Mouse (Mus musculus): ENCODE results near the gene Egfl8. TPM values are rescaled to one million over a fixed set of nuclear protein-coding genes. Genes with fewer than 3 reads are reported as not detected.

The Egfl8 gene
- polyA plus RNA-seq, 1 experiment from 2014 or later, result 5.2 TPM

- WGBS, result 17% methylated on average over 11 of the region's 12 CpGs
- Histone ChIP-seq H3K4me2 (replicated peaks; ENCODE audit: low read depth, low read length) (peak overlapping the region; percentile 43), H3K4me1 (ENCODE audit: insufficient read depth, low read depth, low read length) (peaks cover 15% of the 10 kb centered on the region; the same call in 1 of the 2 replicates), H3K9me3 (ENCODE audit: low read length) (no peaks in the 10 kb centered on the region), H3K36me3 (ENCODE audit: insufficient read depth, low read length) (no peaks in the 10 kb centered on the region), H3K4me3 (ENCODE audit: low read depth, low read length) (peak overlapping the region; percentile 14; the same call in 1 of the 2 replicates), H3K27me3 (replicated peaks; ENCODE audit: insufficient read depth, low read length) (peaks cover 42% of the 10 kb centered on the region), H3K27ac (ENCODE audit: low read length) (no peak overlapping the region), H3K9ac (replicated peaks; ENCODE audit: low read depth) (no peak overlapping the region)
- no peak for TF ChIP-seq EP300 (IDR thresholded peaks at IDR 0.05)
- no peak for TF ChIP-seq CTCF (IDR thresholded peaks at IDR 0.05)
- DNase-seq (ENCODE audit: low spot score) (no peak), ATAC-seq (no peak)
These were observed 15.9 kb upstream of the Egfl8 start for GRCm38 (mm10) chr17:34631647-34632046.

- Histone ChIP-seq H3K9ac (replicated peaks; ENCODE audit: low read depth) (no peak overlapping the region), H3K9me3 (ENCODE audit: low read length) (no peaks in the 10 kb centered on the region), H3K4me1 (ENCODE audit: insufficient read depth, low read depth, low read length) (peaks cover 21% of the 10 kb centered on the region; the same call in 1 of the 2 replicates), H3K4me3 (ENCODE audit: low read depth, low read length) (peak overlapping the region; percentile 17), H3K27me3 (replicated peaks; ENCODE audit: insufficient read depth, low read length) (peaks cover 42% of the 10 kb centered on the region), H3K27ac (ENCODE audit: low read length) (no peak overlapping the region), H3K4me2 (replicated peaks; ENCODE audit: low read depth, low read length) (peak overlapping the region; percentile 43), H3K36me3 (ENCODE audit: insufficient read depth, low read length) (no peaks in the 10 kb centered on the region)
- TF ChIP-seq CTCF (IDR thresholded peaks at IDR 0.05) (no peak), EP300 (IDR thresholded peaks at IDR 0.05) (no peak)
- DNase-seq (ENCODE audit: low spot score) (no peak), ATAC-seq (no peak)
- 2% methylated on average over 30 of the region's 48 CpGs for WGBS
These were observed 15.1 kb upstream of the Egfl8 start for GRCm38 (mm10) chr17:34630761-34631301.

DNA sequence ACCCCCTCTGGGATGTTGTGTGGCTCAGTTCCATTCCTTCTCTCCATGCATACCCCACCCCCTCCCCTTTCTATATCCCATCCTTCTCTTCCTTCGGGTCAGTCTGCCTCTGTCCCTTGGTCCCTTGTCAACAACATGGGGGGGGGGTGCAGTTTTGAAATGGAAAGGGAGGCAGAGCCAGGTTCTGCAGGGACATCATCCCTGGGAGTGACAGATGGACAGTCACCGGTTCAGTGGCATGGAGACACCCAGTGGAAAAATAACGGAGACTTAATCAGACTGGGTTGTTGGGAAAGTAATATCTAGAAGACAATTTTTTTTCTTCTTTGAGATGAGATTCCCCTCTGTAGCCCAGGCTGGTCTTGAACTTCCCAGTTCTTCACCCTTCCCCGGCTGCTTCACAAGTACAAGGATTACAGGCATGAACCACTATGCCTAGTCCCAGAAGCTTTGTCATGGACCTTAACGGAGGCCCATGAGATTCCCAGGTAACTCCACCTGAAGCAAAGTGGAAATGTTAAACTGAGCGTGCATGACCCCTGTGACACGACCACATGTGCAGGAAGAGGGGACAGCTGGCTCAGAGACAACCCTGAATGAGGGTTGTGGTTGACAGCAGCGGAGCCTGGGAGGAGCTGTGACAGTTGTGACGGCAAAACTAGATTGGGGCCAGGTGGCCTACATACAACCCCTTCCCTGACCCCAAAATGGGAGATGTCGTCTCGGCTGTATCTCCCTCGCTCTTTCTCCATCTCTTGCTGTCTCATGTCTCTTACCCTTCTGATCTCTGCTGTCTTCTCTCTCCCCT lies 14.2 kb upstream of the Egfl8 start:
- DNase-seq (ENCODE audit: low spot score) (no peak), ATAC-seq (no peak)
- Histone ChIP-seq H3K4me1 (ENCODE audit: insufficient read depth, low read depth, low read length) (peaks cover 21% of the 10 kb centered on the region; the same call in 1 of the 2 replicates), H3K27me3 (replicated peaks; ENCODE audit: insufficient read depth, low read length) (peaks cover 42% of the 10 kb centered on the region), H3K36me3 (ENCODE audit: insufficient read depth, low read length) (no peaks in the 10 kb centered on the region), H3K9ac (replicated peaks; ENCODE audit: low read depth) (no peak overlapping the region), H3K4me3 (ENCODE audit: low read depth, low read length) (no peak overlapping the region), H3K9me3 (ENCODE audit: low read length) (no peaks in the 10 kb centered on the region), H3K4me2 (replicated peaks; ENCODE audit: low read depth, low read length) (peak overlapping the region; percentile 43), H3K27ac (ENCODE audit: low read length) (no peak overlapping the region)
- no peak for TF ChIP-seq CTCF (IDR thresholded peaks at IDR 0.05)
- TF ChIP-seq EP300 (IDR thresholded peaks at IDR 0.05), result no peak
- WGBS, result 24% methylated on average over 12 of the region's 12 CpGs

DNA sequence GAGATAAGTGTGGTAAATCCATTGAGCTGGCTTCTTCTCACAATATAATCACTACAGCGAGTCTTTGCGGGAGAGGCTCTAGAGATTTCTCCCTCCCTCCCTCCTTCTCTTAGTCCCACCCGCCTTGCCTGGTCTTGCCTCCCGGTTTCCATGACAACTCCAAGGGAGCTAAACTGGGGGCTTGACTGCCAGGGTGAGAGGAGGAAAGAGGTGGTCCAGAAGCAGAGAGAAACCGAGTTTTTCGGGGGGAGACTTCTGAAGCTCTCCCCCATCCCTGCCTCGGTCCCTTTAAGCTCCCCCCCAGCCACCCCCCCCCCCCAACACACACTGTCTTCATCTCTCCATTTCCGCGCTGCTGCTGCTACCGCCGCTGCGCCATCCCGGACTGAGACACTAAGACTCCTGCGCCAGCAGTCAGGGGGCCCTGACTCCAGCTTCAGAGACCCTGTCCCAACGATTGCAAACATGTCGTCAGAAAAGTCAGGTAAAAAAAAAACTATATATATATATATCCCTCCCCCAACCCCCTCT lies 13.5 kb upstream of the Egfl8 start, which contains the start of gene Prrt1:
Gene Prrt1, plus strand, starts transcription at position 313 of the 531 bp plus-strand sequence.
- peak within 1 kb of the TSS; percentile 60 for H3K4me3 ChIP-seq (ENCODE audit: low read depth, low read length)
- no peaks in the 10 kb centered on the region for H3K9me3 ChIP-seq (ENCODE audit: low read length)
- no peaks in the 10 kb centered on the region for H3K36me3 ChIP-seq (ENCODE audit: insufficient read depth, low read length)
- H3K4me2 ChIP-seq (replicated peaks; ENCODE audit: low read depth, low read length), result peak within 1 kb of the TSS; percentile 62
- peaks cover 21% of the 10 kb centered on the region; the same call in 1 of the 2 replicates for H3K4me1 ChIP-seq (ENCODE audit: insufficient read depth, low read depth, low read length)
- H3K9ac ChIP-seq (replicated peaks; ENCODE audit: low read depth), result 0 out of 2 replicates have a peak within 1 kb of the TSS, but pooled peaks have one; percentile 46
- peaks cover 38% of the 10 kb centered on the region for H3K27me3 ChIP-seq (replicated peaks; ENCODE audit: insufficient read depth, low read length)
- no peak for ATAC-seq
- no peak for DNase-seq (ENCODE audit: low spot score)
- peak within 1 kb of the TSS; percentile 90; the same call in 1 of the 2 replicates for H3K27ac ChIP-seq (ENCODE audit: low read length)
- 5% methylated on average over 16 of the region's 16 CpGs for WGBS
- no peak for TF ChIP-seq CTCF (IDR thresholded peaks at IDR 0.05)
- TF ChIP-seq EP300 (IDR thresholded peaks at IDR 0.05), result no peak

GRCm38 (mm10) chr17:34628644-34628967 lies 12.8 kb upstream of the Egfl8 start:
- Histone ChIP-seq H3K4me3 (ENCODE audit: low read depth, low read length) (no peak overlapping the region), H3K4me2 (replicated peaks; ENCODE audit: low read depth, low read length) (peak overlapping the region; percentile 62), H3K9ac (replicated peaks; ENCODE audit: low read depth) (0 out of 2 replicates have a peak overlapping the region, but pooled peaks have one; percentile 46), H3K36me3 (ENCODE audit: insufficient read depth, low read length) (no peaks in the 10 kb centered on the region), H3K9me3 (ENCODE audit: low read length) (no peaks in the 10 kb centered on the region), H3K27ac (ENCODE audit: low read length) (no peak overlapping the region; the same call in 1 of the 2 replicates), H3K27me3 (replicated peaks; ENCODE audit: insufficient read depth, low read length) (peaks cover 32% of the 10 kb centered on the region), H3K4me1 (ENCODE audit: insufficient read depth, low read depth, low read length) (peaks cover 21% of the 10 kb centered on the region; the same call in 1 of the 2 replicates)
- TF ChIP-seq CTCF (IDR thresholded peaks at IDR 0.05) (no peak), EP300 (IDR thresholded peaks at IDR 0.05) (no peak)
- DNase-seq (ENCODE audit: low spot score) (no peak), ATAC-seq (no peak)
- WGBS, result 28% methylated on average over 5 of the region's 5 CpGs
